Mouse (Mus musculus): ENCODE measurements at regions not wholly inside any gene's neighbourhood (a gene's known extent, or its start where the extent isn't known, plus 50 kb on each side); places are given as distances from the start of the nearest gene placed in this dataset.

DNA sequence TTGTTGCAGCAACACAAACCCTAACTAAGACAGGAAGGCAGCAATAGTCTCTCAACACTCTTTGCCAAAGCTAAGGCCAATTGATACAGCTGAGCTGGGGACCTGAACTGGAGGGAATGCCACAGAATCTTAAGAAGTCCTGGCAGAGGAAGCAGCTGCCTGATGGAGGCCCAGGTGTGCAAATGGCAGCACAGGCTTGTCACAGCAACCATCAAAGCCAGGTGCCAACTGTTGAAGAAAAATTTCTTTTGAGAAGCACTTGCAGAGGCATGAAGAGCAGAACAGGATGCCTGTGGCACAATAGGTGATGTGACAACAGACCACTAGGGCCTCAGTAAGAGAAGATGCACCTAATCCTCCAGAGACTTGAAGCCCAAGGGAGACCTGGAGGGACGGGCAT, 378.1 kb downstream of the Gsdmc2 start:
- TF ChIP-seq CTCF (IDR thresholded peaks at IDR 0.05; ENCODE audit: control insufficient read depth, insufficient read depth, insufficient replicate concordance, low read depth, low read length) (no peak), POLR2A (IDR thresholded peaks at IDR 0.05; ENCODE audit: control insufficient read depth, low read depth, low read length) (no peak)

All from testis, adult 2 months (tissue).